ENCODE assay signal across 9 mouse cellular contexts in genomic region chr13:59073635-59074256, GRCm38 (mm10).
A peak's percentile ranks its signal among the peaks of the same experiment; 100 is the strongest.
DNase-seq lines count a peak whose midpoint lies in the region; ATAC-seq lines count a peak whose summit lies in the region.
"Had no signal": no experiment of that assay in that cellular context is flagged by ENCODE, and none has a peak within 500 bp of the region (broad histone marks: within the 10 kb centered on the region; RNA-seq: fewer than 3 reads in every experiment).

No protein-coding gene starts in this region.

- peak overlapping the region; percentile 44 for H3K4me2 ChIP-seq in intestine, embryonic 15.5 days (replicated peaks)

- no peak overlapping the region for H3K4me3 ChIP-seq in intestine, embryonic 15.5 days (replicated peaks)
- H3K4me3 ChIP-seq: megakaryocyte, embryonic 14.5 days had no signal

- peak; percentile 71 for ATAC-seq in intestine, embryonic 15.5 days
- peak; percentile 95 for ATAC-seq in megakaryocyte progenitor cell, adult 5-6 weeks (replicated peaks; ENCODE audit: poor library complexity)
- ATAC-seq in erythroid progenitor cell, adult 5-6 weeks (replicated peaks; ENCODE audit: low FRiP score, poor library complexity, severe bottlenecking) = no peak

- H3K9ac ChIP-seq in intestine, embryonic 15.5 days = no peak overlapping the region

- no peak overlapping the region for H3K27ac ChIP-seq in intestine, embryonic 15.5 days

- no peaks in the 10 kb centered on the region for H3K36me3 ChIP-seq in intestine, embryonic 15.5 days

- H3K4me1 ChIP-seq in intestine, embryonic 15.5 days (replicated peaks) = no peaks in the 10 kb centered on the region
- H3K4me1 ChIP-seq: megakaryocyte, embryonic 14.5 days had no signal

- H3K27me3 ChIP-seq in intestine, embryonic 15.5 days (replicated peaks) = no peaks in the 10 kb centered on the region

- DNase-seq in adrenal gland, postnatal 10 days = peak; percentile 90
- peak; percentile 57 for DNase-seq in embryo, embryonic 11.5 days (ENCODE audit: low read depth, low spot score)
- peak; percentile 75 to 80 for DNase-seq in gastrocnemius, postnatal 4 days (ENCODE audit: low spot score in 2 of 2)
- peak; percentile 92 to 93 for DNase-seq in left cerebral cortex, adult 9 months (ENCODE audit: low spot score in 2 of 2)
- peak; percentile 90 for DNase-seq in right cerebral cortex, postnatal 25 days

- 30% methylated on average over 26 of the region's 26 CpGs for WGBS in intestine, embryonic 15.5 days

- no peaks in the 10 kb centered on the region for H3K9me3 ChIP-seq in intestine, embryonic 15.5 days
